Mouse (Mus musculus) myocyte (in vitro differentiated cells): ENCODE data around the gene Zfp428. TPM values are rescaled to one million over a fixed set of nuclear protein-coding genes. Genes with fewer than 3 reads are reported as not detected.

Experiments
- H3K27me3 ChIP-seq: one replicate; pipeline ENCODE4 v1.6.1; 2011; ENCODE audit not compliant: control insufficient read depth, insufficient read depth, insufficient read length
- H3K36me3 ChIP-seq: one replicate; pipeline ENCODE4 v1.6.1; 2011; ENCODE audit not compliant: control insufficient read depth, insufficient read depth
- H3K4me2 ChIP-seq: one replicate; pipeline ENCODE4 v1.6.1; 2011; ENCODE audit warnings: low read depth, control low read depth
- H3K4me3 ChIP-seq: one replicate; pipeline ENCODE4 v1.5.1; 2011; ENCODE audit warnings: mild to moderate bottlenecking, control low read depth, moderate library complexity
- H3K79me2 ChIP-seq: one replicate; pipeline ENCODE4 v1.6.1; 2011; ENCODE audit not compliant: control insufficient read depth, insufficient read depth
- H3ac ChIP-seq: one replicate; pipeline ENCODE4 v1.6.1; 2011; ENCODE audit not compliant: control insufficient read depth, insufficient read length
- CEBPB ChIP-seq: IDR thresholded peaks from 2 replicates; pipeline ENCODE4 v1.6.1; 2011; ENCODE audit warnings: mild to moderate bottlenecking, moderate library complexity; ENCODE audit not compliant: poor library complexity, insufficient read depth, severe bottlenecking
- E2F4 ChIP-seq: IDR thresholded peaks from one replicate; pipeline ENCODE4 v1.6.1; 2011; ENCODE audit warnings: mild to moderate bottlenecking, control low read depth, moderate library complexity; ENCODE audit not compliant: insufficient read depth
- MAX ChIP-seq: IDR thresholded peaks from one replicate; pipeline ENCODE4 v1.6.1; 2011; ENCODE audit warnings: low read depth, mild to moderate bottlenecking, control low read depth
- MYOD1 ChIP-seq, 3 experiments: IDR thresholded peaks; one replicate each; pipeline ENCODE4 v1.6.1; 2011; ENCODE audit warnings: control low read depth in 2 of 3, low read depth in 2 of 3, mild to moderate bottlenecking in 2 of 3, moderate library complexity in 1 of 3; ENCODE audit not compliant: insufficient read length in 2 of 3, control insufficient read depth in 1 of 3
- MYOG ChIP-seq, 3 experiments: IDR thresholded peaks; one replicate each; pipeline ENCODE4 v1.6.1; 2011; ENCODE audit warnings: control low read depth in 2 of 3, low read depth in 2 of 3, mild to moderate bottlenecking in 2 of 3; ENCODE audit not compliant: insufficient read length in 2 of 3, control insufficient read depth in 1 of 3, insufficient read depth in 1 of 3
- POLR2A ChIP-seq: IDR thresholded peaks from one replicate; pipeline ENCODE4 v1.6.1; 2011; ENCODE audit warnings: low read depth, mild to moderate bottlenecking, control low read depth, moderate library complexity; ENCODE audit not compliant: insufficient read length
- POLR2AphosphoS2 ChIP-seq: IDR thresholded peaks from one replicate; pipeline ENCODE4 v1.6.1; 2011; ENCODE audit warnings: low read depth, control low read depth; ENCODE audit not compliant: insufficient read length
- REST ChIP-seq: IDR thresholded peaks from one replicate; pipeline ENCODE4 v1.6.1; 2011; ENCODE audit warnings: mild to moderate bottlenecking, control low read depth, moderate library complexity; ENCODE audit not compliant: insufficient read depth, insufficient read length
- SRF ChIP-seq: IDR thresholded peaks from one replicate; pipeline ENCODE4 v1.6.1; 2011; ENCODE audit warnings: low read depth; ENCODE audit not compliant: control insufficient read depth, insufficient read length
- TCF12 ChIP-seq: IDR thresholded peaks from one replicate; pipeline ENCODE4 v1.6.1; 2011; ENCODE audit warnings: mild to moderate bottlenecking, control low read depth; ENCODE audit not compliant: poor library complexity, insufficient read depth, severe bottlenecking
- TCF3 ChIP-seq: IDR thresholded peaks from one replicate; pipeline ENCODE4 v1.6.1; 2011; ENCODE audit warnings: low read depth, control low read depth; ENCODE audit not compliant: insufficient read length
- USF1 ChIP-seq: IDR thresholded peaks from one replicate; pipeline ENCODE4 v1.6.1; 2011; ENCODE audit warnings: low read depth, mild to moderate bottlenecking, control low read depth, moderate library complexity
- polyA plus RNA-seq: library from polyadenylated mRNA; unstranded; fragments of >200 nt; fragmentation: generic; extraction: Trizol; gene quantifications from one replicate; pipeline ENCODE4 v1.2.1, GENCODE M21; 2012; ENCODE audit warnings: missing spikeins

The Zfp428 gene
- polyA plus RNA-seq, 1 experiment, result 30.0 TPM

DNA sequence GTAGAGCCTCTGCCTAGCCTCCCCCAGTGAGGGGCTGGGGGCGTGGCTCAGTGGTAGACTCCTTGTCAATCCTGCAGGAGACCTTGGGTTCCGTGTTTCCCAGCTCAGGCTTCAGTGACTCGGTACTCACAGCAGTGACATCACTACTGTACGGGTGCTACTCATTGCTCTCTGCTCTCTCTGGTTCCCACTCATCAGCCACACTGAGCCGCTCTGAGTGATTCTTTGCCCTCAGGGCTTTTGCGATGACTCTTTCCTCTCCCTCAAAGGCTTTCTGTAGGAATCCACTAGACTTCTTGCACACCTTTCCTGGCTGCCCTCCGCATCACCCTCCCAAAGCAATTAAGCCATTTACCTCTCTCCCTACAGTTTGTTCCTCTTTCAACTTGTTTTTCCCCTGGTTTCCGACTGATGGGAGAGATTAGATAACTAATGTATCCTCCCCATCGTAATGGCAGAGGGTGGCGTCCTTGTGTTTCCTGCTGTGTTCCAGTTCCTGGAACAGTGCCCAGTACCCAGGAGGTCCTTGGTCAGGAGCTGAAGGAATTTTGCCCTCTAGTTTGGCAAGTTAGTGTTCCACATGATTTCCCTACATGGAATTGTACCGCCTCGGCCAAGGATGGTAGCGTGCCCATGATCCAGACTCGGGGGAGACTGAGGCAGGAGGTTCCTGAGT lies 45.3 kb upstream of the Zfp428 start:
- TF ChIP-seq SRF (no peak), CEBPB (no peak), TCF12 (no peak), MYOD1 (IDR thresholded peaks at IDR 0.05; ENCODE audit: control insufficient read depth in 1 of 3, insufficient read length in 2 of 3, low read depth in 2 of 3) (no peak), REST (no peak), MAX (no peak), TCF3 (no peak), POLR2A (no peak), MYOG (IDR thresholded peaks at IDR 0.05; ENCODE audit: control insufficient read depth in 1 of 3, insufficient read depth in 1 of 3, insufficient read length in 2 of 3, low read depth in 2 of 3) (no peak), POLR2AphosphoS2 (no peak), E2F4 (no peak), USF1 (no peak)
- peaks cover 6% of the 10 kb centered on the region for H3K36me3 ChIP-seq
- H3K4me3 ChIP-seq, result peak overlapping the region; percentile 89
- peaks cover 31% of the 10 kb centered on the region for H3K79me2 ChIP-seq
- H3K27me3 ChIP-seq, result no peaks in the 10 kb centered on the region
- H3K4me2 ChIP-seq, result peak overlapping the region; percentile 68
- H3ac ChIP-seq, result no peak overlapping the region

DNA sequence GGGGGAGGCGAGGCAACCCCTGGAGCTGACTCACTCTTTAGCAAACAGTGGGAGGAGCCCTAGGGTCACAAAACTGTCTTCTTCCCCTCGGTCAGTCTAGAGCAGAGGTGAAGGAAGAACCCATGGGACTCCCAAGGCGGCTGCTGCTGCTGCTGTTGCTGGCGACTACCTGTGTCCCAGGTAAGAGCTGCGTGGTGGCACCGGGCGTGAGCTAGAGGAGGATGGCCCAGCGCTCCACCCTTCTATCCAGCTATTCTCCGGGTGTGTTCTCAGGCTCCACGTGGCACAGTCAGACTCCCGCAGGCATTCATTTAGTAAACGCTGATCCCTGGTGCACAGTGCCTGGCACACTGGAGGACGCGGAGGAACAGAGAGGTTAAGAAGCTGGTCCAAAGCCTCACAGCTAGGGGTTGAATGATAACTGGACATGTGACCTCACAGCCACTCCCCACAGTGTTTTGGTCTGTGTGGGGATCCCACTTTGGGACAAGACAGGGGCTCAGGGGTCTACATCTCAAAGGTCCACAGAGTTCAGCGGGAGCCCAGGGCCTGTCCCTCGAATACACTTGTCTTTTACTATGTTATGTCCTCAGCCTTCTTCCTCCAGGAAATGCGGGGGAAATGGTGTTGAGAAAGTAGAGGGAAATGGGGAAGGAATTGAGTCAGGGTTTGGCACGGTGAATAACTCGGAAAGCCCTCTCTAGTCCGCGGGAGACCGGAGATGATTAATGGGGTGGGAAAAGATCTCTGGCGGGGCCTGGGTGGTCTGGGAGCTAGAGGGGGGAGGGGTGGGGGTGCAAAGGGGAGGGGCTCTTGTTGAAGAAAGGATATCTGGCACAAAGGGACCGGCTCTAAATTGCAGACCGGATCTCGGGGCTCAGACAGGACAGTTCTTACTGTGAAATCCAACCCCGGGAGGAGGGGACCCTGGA lies 44.2 kb upstream of the Zfp428 start, which contains the start of gene Plaur:
TSS of gene Plaur (plus strand) at position 97 of the 932 bp plus-strand sequence.
- peak; percentile 69 for TF ChIP-seq USF1
- TF ChIP-seq MAX, result no peak
- no peak for TF ChIP-seq REST
- peak; percentile 89 for TF ChIP-seq POLR2A
- TF ChIP-seq SRF, result no peak
- TF ChIP-seq MYOD1 (IDR thresholded peaks at IDR 0.05; ENCODE audit: control insufficient read depth in 1 of 3, insufficient read length in 2 of 3, low read depth in 2 of 3), result no peak
- no peak for TF ChIP-seq E2F4
- no peak for TF ChIP-seq TCF3
- no peak for TF ChIP-seq CEBPB
- no peak for TF ChIP-seq TCF12
- TF ChIP-seq POLR2AphosphoS2, result peak; percentile 24
- no peak for TF ChIP-seq MYOG (IDR thresholded peaks at IDR 0.05; ENCODE audit: control insufficient read depth in 1 of 3, insufficient read depth in 1 of 3, insufficient read length in 2 of 3, low read depth in 2 of 3)
- Histone ChIP-seq H3K4me3 (peak within 1 kb of the TSS; percentile 89), H3ac (no peak within 1 kb of the TSS), H3K4me2 (peak within 1 kb of the TSS; percentile 72), H3K79me2 (peaks cover 31% of the 10 kb centered on the region), H3K27me3 (no peaks in the 10 kb centered on the region), H3K36me3 (peaks cover 6% of the 10 kb centered on the region)

DNA sequence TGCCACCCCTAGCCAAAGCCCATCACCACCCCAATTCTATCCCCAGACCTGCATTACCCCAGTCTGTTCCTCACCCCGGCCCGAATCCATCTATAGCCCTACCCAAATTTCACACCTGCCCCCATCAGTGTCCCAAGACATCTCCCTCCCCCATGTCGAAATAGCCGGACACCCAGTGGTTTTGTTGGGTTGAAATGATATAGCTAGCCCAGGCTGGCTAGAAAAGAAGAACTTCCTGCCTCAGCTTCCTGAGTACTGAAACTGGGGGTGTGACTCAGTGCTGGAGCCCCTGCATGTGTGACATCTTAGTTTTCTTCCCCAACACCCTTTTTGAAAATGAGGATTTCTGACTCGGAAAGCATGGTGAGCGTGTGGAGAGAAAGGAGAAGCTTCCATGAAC lies 40.0 kb upstream of the Zfp428 start:
- Histone ChIP-seq H3K27me3 (no peaks in the 10 kb centered on the region), H3K4me3 (no peak overlapping the region)

DNA sequence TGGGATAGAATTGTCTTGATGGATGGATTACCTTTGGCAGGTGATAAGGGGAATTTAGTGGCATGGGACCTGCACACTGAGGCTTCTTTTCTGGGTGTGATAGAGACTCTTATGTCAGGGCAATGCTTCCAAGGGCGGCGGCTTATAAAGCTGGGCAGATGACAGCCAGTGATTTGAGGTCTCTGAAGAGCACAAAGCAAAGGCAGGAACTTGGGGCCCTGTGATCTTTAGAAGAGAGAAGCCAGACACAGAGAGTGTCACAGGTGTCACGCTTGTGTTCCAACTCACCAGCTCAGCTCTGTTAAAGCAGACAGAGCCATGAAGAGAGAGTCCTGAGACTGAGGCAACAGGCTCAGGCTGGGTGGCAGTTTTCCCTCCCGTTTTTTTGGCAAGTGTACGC lies 38.9 kb upstream of the Zfp428 start:
- H3K4me3 ChIP-seq, result no peak overlapping the region
- TF ChIP-seq E2F4 (no peak), TCF12 (no peak), USF1 (no peak), MYOD1 (IDR thresholded peaks at IDR 0.05; ENCODE audit: control insufficient read depth in 1 of 3, insufficient read length in 2 of 3, low read depth in 2 of 3) (no peak), MYOG (IDR thresholded peaks at IDR 0.05; ENCODE audit: control insufficient read depth in 1 of 3, insufficient read depth in 1 of 3, insufficient read length in 2 of 3, low read depth in 2 of 3) (no peak), POLR2A (no peak), CEBPB (no peak), SRF (no peak), POLR2AphosphoS2 (no peak), MAX (no peak), TCF3 (no peak), REST (no peak)
- no peaks in the 10 kb centered on the region for H3K27me3 ChIP-seq
- peaks cover 31% of the 10 kb centered on the region for H3K79me2 ChIP-seq
- no peak overlapping the region for H3ac ChIP-seq
- no peak overlapping the region for H3K4me2 ChIP-seq
- H3K36me3 ChIP-seq, result peaks cover 30% of the 10 kb centered on the region

More for the DNA sequence above, 40.0 kb upstream of the Zfp428 start:
- Histone ChIP-seq H3ac (no peak overlapping the region), H3K36me3 (peaks cover 21% of the 10 kb centered on the region), H3K79me2 (peaks cover 31% of the 10 kb centered on the region), H3K4me2 (no peak overlapping the region)
- no peak for TF ChIP-seq REST
- no peak for TF ChIP-seq MYOD1 (IDR thresholded peaks at IDR 0.05; ENCODE audit: control insufficient read depth in 1 of 3, insufficient read length in 2 of 3, low read depth in 2 of 3)
- no peak for TF ChIP-seq POLR2A
- TF ChIP-seq MAX, result no peak
- no peak for TF ChIP-seq MYOG (IDR thresholded peaks at IDR 0.05; ENCODE audit: control insufficient read depth in 1 of 3, insufficient read depth in 1 of 3, insufficient read length in 2 of 3, low read depth in 2 of 3)
- no peak for TF ChIP-seq SRF
